Mouse (Mus musculus): ENCODE data around the gene Rnf213. TPM values are rescaled to one million over a fixed set of nuclear protein-coding genes. Genes with fewer than 3 reads are reported as not detected.

The Rnf213 gene
- polyA plus RNA-seq, 1 experiment from 2014 or later = 1.8 TPM

DNA sequence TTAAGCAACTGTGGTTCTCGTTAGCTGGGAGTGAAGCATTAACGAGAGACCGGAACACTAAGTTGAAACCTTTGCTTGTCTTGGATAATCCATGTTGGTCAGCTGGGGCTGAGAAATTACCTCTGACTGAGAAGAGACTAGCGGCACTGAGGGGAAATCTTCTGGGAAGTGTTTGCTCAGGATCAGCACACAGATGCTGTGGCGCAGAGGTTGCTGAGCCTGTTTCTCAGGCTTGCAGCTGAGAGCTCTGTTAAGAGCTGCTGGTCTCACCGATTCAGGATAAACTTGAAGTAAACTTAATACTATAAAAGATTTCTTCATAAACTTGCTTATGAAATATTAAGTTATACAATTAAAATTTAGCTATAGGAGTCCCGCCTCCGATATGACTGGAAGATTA is 45.9 kb downstream of the Rnf213 start:
- 75% methylated on average over 8 of the region's 8 CpGs for WGBS

DNA sequence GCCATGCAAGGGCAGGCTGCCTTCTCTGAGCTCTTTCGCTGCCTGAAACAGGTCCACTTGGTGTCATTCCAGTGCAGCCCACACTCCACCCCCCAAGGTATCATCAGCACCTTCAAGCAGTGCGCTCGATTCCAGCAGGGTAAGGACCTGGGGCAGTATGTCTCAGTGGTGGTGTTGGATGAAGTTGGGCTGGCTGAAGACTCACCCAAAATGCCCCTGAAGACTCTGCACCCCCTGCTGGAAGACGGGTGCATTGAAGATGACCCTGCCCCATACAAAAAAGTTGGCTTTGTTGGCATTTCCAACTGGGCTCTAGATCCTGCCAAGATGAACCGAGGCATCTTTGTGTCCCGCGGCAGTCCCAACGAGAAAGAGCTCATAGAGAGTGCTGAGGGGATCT is 49.3 kb downstream of the Rnf213 start:
- 91% methylated on average over 8 of the region's 8 CpGs for WGBS
- H3K4me1 ChIP-seq (replicated peaks; ENCODE audit: control insufficient read depth, insufficient read depth, low read length) = no peaks in the 10 kb centered on the region
- no peak overlapping the region for H3K4me3 ChIP-seq (ENCODE audit: low read depth, low read length)
- no peaks in the 10 kb centered on the region for H3K9me3 ChIP-seq (ENCODE audit: control insufficient read depth, low read length)
- H3K36me3 ChIP-seq (ENCODE audit: control insufficient read depth, insufficient read depth, low read length) = no peaks in the 10 kb centered on the region
- no peaks in the 10 kb centered on the region for H3K27me3 ChIP-seq (ENCODE audit: control insufficient read depth, insufficient read depth, low read length)
- DNase-seq (ENCODE audit: low spot score) = no peak
- ATAC-seq (replicated peaks; ENCODE audit: low FRiP score) = no peak
- H3K9ac ChIP-seq (ENCODE audit: low read length) = no peak overlapping the region
- no peak overlapping the region for H3K27ac ChIP-seq (ENCODE audit: low read depth, low read length)
- no peak overlapping the region for H3K4me2 ChIP-seq (ENCODE audit: low read depth, low read length, severe bottlenecking)

More for the DNA sequence above, 45.9 kb downstream of the Rnf213 start:
- Histone ChIP-seq H3K4me2 (ENCODE audit: low read depth, low read length, severe bottlenecking) (no peak overlapping the region), H3K9me3 (ENCODE audit: control insufficient read depth, low read length) (no peaks in the 10 kb centered on the region), H3K4me1 (replicated peaks; ENCODE audit: control insufficient read depth, insufficient read depth, low read length) (no peaks in the 10 kb centered on the region), H3K9ac (ENCODE audit: low read length) (no peak overlapping the region), H3K36me3 (ENCODE audit: control insufficient read depth, insufficient read depth, low read length) (no peaks in the 10 kb centered on the region), H3K27ac (ENCODE audit: low read depth, low read length) (no peak overlapping the region), H3K4me3 (ENCODE audit: low read depth, low read length) (no peak overlapping the region), H3K27me3 (ENCODE audit: control insufficient read depth, insufficient read depth, low read length) (no peaks in the 10 kb centered on the region)
- DNase-seq (ENCODE audit: low spot score) (no peak), ATAC-seq (replicated peaks; ENCODE audit: low FRiP score) (no peak)

DNA sequence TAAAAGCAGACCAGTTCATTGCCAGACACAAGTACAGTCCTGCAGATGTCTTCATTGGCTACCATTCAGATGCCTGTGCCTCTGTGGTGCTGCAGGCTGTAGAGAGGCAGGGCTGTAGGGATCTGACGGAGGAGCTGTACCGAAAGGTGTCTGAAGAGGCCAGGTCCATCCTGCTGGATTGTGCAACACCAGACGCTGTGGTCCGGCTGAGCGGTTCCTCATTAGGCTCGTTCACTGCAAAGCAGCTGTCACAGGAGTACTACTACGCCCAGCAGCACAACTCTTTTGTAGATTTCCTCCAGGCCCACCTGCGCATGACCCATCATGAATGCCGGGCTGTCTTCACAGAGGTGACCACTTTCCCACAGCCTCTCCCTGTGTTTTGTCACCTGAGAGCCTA is 50.5 kb downstream of the Rnf213 start:
- no peak overlapping the region for H3K27ac ChIP-seq (ENCODE audit: low read depth, low read length)
- no peaks in the 10 kb centered on the region for H3K4me1 ChIP-seq (replicated peaks; ENCODE audit: control insufficient read depth, insufficient read depth, low read length)
- no peaks in the 10 kb centered on the region for H3K36me3 ChIP-seq (ENCODE audit: control insufficient read depth, insufficient read depth, low read length)
- ATAC-seq (replicated peaks; ENCODE audit: low FRiP score) (no peak), DNase-seq (ENCODE audit: low spot score) (no peak)
- 91% methylated on average over 9 of the region's 9 CpGs for WGBS
- no peaks in the 10 kb centered on the region for H3K27me3 ChIP-seq (ENCODE audit: control insufficient read depth, insufficient read depth, low read length)
- H3K4me3 ChIP-seq (ENCODE audit: low read depth, low read length) = no peak overlapping the region
- no peak overlapping the region for H3K4me2 ChIP-seq (ENCODE audit: low read depth, low read length, severe bottlenecking)
- no peaks in the 10 kb centered on the region for H3K9me3 ChIP-seq (ENCODE audit: control insufficient read depth, low read length)
- no peak overlapping the region for H3K9ac ChIP-seq (ENCODE audit: low read length)

DNA sequence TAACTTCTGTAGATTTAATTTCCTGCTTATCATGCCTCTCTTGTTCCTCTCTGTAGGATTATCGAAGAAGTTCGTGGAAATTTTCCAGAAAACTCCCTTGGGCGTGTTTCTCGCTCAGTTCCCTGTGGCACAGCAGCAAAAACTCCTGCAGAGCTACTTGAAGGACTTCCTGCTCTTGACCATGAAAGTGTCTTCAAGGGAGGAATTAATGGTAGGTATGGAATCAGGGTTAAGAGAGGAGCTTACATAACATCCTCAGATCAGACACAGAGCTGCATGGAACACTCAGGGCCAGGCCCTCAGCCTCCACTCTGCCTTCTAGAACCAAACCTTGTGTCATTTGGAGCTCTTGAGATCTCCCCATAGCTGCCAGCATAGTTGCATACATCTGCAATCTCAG is 63.2 kb downstream of the Rnf213 start:
- no peak overlapping the region for H3K27ac ChIP-seq (ENCODE audit: low read depth, low read length)
- no peak overlapping the region for H3K4me3 ChIP-seq (ENCODE audit: low read depth, low read length)
- no peaks in the 10 kb centered on the region for H3K27me3 ChIP-seq (ENCODE audit: control insufficient read depth, insufficient read depth, low read length)
- no peaks in the 10 kb centered on the region for H3K9me3 ChIP-seq (ENCODE audit: control insufficient read depth, low read length)
- ATAC-seq (replicated peaks; ENCODE audit: low FRiP score) = no peak
- DNase-seq (ENCODE audit: low spot score) = no peak
- H3K4me2 ChIP-seq (ENCODE audit: low read depth, low read length, severe bottlenecking) = no peak overlapping the region
- 86% methylated on average over 4 of the region's 4 CpGs for WGBS
- no peak overlapping the region for H3K9ac ChIP-seq (ENCODE audit: low read length)
- H3K4me1 ChIP-seq (replicated peaks; ENCODE audit: control insufficient read depth, insufficient read depth, low read length) = no peaks in the 10 kb centered on the region
- no peaks in the 10 kb centered on the region for H3K36me3 ChIP-seq (ENCODE audit: control insufficient read depth, insufficient read depth, low read length)

DNA sequence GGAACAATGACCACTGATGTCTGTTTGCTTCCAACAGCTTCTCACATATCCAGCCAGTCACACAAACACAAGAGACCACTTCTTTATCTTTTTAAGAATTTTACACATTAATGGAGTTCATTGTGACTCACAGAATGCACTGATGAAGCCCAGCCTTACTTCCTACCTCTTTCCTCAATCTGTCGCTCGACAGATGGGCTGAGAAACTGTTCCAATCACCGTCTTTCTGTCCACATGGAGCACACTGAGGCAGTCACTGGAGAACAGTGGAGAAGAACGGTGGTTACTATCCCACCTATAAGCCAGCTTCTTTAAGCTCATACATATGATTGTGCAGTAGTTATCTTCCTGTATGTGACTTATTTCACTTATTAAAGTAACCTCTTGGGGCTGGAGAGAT is 85.0 kb downstream of the Rnf213 start:
- H3K27me3 ChIP-seq (ENCODE audit: control insufficient read depth, insufficient read depth, low read length) = no peaks in the 10 kb centered on the region
- no peak overlapping the region for H3K9ac ChIP-seq (ENCODE audit: low read length)
- 95% methylated on average over 4 of the region's 4 CpGs for WGBS
- H3K4me1 ChIP-seq (replicated peaks; ENCODE audit: control insufficient read depth, insufficient read depth, low read length) = no peaks in the 10 kb centered on the region
- DNase-seq (ENCODE audit: low spot score) (no peak), ATAC-seq (replicated peaks; ENCODE audit: low FRiP score) (no peak)
- H3K36me3 ChIP-seq (ENCODE audit: control insufficient read depth, insufficient read depth, low read length) = no peaks in the 10 kb centered on the region
- H3K4me3 ChIP-seq (ENCODE audit: low read depth, low read length) = no peak overlapping the region
- H3K4me2 ChIP-seq (ENCODE audit: low read depth, low read length, severe bottlenecking) = no peak overlapping the region
- no peak overlapping the region for H3K27ac ChIP-seq (ENCODE audit: low read depth, low read length)
- H3K9me3 ChIP-seq (ENCODE audit: control insufficient read depth, low read length) = no peaks in the 10 kb centered on the region

DNA sequence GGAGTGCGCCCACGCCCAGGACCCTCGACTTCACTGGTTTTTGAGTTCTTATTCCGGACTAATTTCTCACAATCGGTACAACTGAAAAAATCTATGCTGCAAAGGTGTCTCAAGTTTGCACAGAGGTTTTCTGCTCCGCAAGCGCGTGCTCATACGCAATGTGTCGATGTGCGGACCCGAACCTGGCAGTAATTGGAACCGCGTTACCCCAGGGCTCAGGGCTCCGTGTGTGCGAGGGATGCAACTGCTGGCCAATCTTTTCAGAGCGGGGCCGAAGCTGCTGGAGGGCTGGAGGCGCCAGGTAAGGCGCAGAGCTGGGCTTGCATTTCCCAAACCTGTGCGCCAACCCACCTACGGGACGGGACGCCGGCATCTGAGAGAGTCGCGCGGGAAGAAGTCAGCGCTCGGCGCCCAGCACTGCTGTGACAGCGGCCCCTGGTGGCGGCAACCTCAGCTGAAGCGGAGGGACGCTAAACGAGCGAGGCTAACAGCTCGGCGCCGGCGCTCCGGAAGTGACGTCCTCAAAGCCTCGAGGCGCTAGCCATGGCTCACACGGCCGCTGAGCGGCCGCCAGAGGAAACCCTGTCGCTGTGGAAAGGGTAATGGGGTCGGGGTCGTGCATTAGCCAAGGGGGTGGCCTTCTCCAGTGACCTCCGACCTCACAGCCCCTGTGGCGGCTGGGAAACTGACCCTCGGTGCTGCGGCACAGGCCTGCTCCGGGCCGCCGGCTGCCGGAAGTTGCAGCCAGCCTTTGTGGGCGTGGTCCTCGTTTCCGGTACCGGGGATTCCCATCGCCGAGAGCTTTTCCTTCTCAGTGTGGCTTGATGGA is 98.2 kb downstream of the Rnf213 start, which contains the start of gene Endov:
TSS of gene Endov (plus strand) at position 487 of the 829 bp plus-strand sequence.
- peak within 1 kb of the TSS; percentile 91 for H3K4me2 ChIP-seq (ENCODE audit: low read depth, low read length, severe bottlenecking)
- peak within 1 kb of the TSS; percentile 92 for H3K9ac ChIP-seq (ENCODE audit: low read length)
- H3K9me3 ChIP-seq (ENCODE audit: control insufficient read depth, low read length) = no peaks in the 10 kb centered on the region
- under 1% methylated on average over 66 of the region's 66 CpGs for WGBS
- peak within 1 kb of the TSS; percentile 88 for H3K27ac ChIP-seq (ENCODE audit: low read depth, low read length)
- no peaks in the 10 kb centered on the region for H3K36me3 ChIP-seq (ENCODE audit: control insufficient read depth, insufficient read depth, low read length)
- peak within 1 kb of the TSS; percentile 84 for H3K4me3 ChIP-seq (ENCODE audit: low read depth, low read length)
- DNase-seq (ENCODE audit: low spot score) (peak; percentile 99), ATAC-seq (replicated peaks; ENCODE audit: low FRiP score) (peak; percentile 95)
- H3K4me1 ChIP-seq (replicated peaks; ENCODE audit: control insufficient read depth, insufficient read depth, low read length) = peaks cover 8% of the 10 kb centered on the region
- H3K27me3 ChIP-seq (ENCODE audit: control insufficient read depth, insufficient read depth, low read length) = no peaks in the 10 kb centered on the region

DNA sequence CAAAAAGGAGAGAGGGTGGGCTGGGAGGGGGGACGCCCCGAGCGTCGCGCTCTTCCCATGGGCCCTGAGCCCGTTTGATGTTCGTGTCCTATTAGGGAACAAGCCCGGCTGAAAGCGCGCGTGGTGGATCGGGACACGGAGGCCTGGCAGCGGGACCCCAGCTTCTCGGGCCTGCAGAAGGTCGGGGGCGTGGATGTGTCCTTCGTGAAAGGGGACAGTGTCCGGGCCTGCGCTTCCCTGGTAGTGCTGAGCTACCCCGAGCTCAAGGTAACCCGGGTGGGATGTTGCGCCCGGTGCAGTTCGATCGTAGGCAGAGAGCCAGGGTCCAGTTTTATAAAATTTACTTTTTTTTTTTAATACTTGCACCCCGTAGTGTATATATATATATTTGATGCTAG is 98.8 kb downstream of the Rnf213 start:
- H3K9me3 ChIP-seq (ENCODE audit: control insufficient read depth, low read length) = no peaks in the 10 kb centered on the region
- 7% methylated on average over 27 of the region's 27 CpGs for WGBS

DNA sequence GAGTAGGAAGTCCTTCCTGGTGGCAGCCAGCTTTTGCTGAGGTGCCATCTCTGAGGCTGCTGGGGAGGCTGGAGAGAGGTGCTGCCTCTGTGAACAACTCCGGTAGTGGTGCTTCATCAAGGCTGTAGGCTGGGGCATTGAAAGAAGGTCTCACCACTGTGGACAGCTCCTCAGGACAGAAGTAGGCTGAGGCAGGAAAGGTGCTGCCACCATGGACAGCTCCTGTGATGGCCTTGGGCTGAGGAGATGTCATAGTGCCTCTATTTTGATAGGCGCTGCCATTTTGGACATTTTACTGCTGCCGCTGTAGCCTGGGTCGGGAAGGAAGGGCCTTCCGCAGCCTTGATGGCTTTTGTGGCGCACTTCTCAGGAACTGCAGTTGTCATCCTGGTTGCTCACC is 99.9 kb downstream of the Rnf213 start:
- Histone ChIP-seq H3K27me3 (ENCODE audit: control insufficient read depth, insufficient read depth, low read length) (no peaks in the 10 kb centered on the region), H3K27ac (ENCODE audit: low read depth, low read length) (no peak overlapping the region), H3K9ac (ENCODE audit: low read length) (peak overlapping the region; percentile 92), H3K4me1 (replicated peaks; ENCODE audit: control insufficient read depth, insufficient read depth, low read length) (peaks cover 8% of the 10 kb centered on the region), H3K9me3 (ENCODE audit: control insufficient read depth, low read length) (no peaks in the 10 kb centered on the region), H3K4me2 (ENCODE audit: low read depth, low read length, severe bottlenecking) (peak overlapping the region; percentile 91; the same call in 1 of the 2 replicates), H3K36me3 (ENCODE audit: control insufficient read depth, insufficient read depth, low read length) (no peaks in the 10 kb centered on the region; the same call in 1 of the 2 replicates), H3K4me3 (ENCODE audit: low read depth, low read length) (peak overlapping the region; percentile 84; the same call in 1 of the 2 replicates)
- ATAC-seq (replicated peaks; ENCODE audit: low FRiP score) (no peak), DNase-seq (ENCODE audit: low spot score) (no peak)
- WGBS = 93% methylated on average over 6 of the region's 6 CpGs

More for the DNA sequence above, 98.8 kb downstream of the Rnf213 start:
- H3K27me3 ChIP-seq (ENCODE audit: control insufficient read depth, insufficient read depth, low read length) = no peaks in the 10 kb centered on the region
- ATAC-seq (replicated peaks; ENCODE audit: low FRiP score) = peak; percentile 57; the same call in 1 of the 2 replicates
- no peak for DNase-seq (ENCODE audit: low spot score)
- H3K4me1 ChIP-seq (replicated peaks; ENCODE audit: control insufficient read depth, insufficient read depth, low read length) = peaks cover 8% of the 10 kb centered on the region
- peak overlapping the region; percentile 91 for H3K4me2 ChIP-seq (ENCODE audit: low read depth, low read length, severe bottlenecking)
- H3K27ac ChIP-seq (ENCODE audit: low read depth, low read length) = peak overlapping the region; percentile 88
- peak overlapping the region; percentile 92 for H3K9ac ChIP-seq (ENCODE audit: low read length)
- no peaks in the 10 kb centered on the region for H3K36me3 ChIP-seq (ENCODE audit: control insufficient read depth, insufficient read depth, low read length)
- H3K4me3 ChIP-seq (ENCODE audit: low read depth, low read length) = peak overlapping the region; percentile 84

DNA sequence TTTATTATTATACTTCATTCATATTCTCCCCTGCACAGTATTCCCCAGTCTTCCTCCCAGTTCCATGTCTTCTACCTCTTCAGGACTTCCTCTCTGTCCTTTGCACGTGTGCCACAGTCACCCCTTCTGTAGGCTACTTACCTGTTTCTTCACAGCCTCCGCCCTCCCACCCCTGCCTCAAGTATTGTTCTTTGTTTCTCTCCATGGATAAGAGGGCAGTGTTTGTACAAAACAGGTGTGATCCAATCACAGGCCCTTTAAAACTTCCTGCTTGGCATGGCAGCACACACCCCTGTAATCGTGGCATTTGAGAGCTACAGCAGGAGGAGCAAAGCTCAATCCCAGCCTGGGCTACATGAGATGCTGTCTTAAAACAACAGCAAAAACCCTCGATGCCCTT is 100.6 kb downstream of the Rnf213 start:
- Histone ChIP-seq H3K36me3 (ENCODE audit: control insufficient read depth, insufficient read depth, low read length) (no peaks in the 10 kb centered on the region; the same call in 1 of the 2 replicates), H3K27ac (ENCODE audit: low read depth, low read length) (no peak overlapping the region), H3K4me2 (ENCODE audit: low read depth, low read length, severe bottlenecking) (no peak overlapping the region), H3K9me3 (ENCODE audit: control insufficient read depth, low read length) (no peaks in the 10 kb centered on the region), H3K9ac (ENCODE audit: low read length) (no peak overlapping the region), H3K27me3 (ENCODE audit: control insufficient read depth, insufficient read depth, low read length) (no peaks in the 10 kb centered on the region), H3K4me1 (replicated peaks; ENCODE audit: control insufficient read depth, insufficient read depth, low read length) (peaks cover 8% of the 10 kb centered on the region), H3K4me3 (ENCODE audit: low read depth, low read length) (no peak overlapping the region)
- 87% methylated on average over 4 of the region's 4 CpGs for WGBS
- no peak for DNase-seq (ENCODE audit: low spot score)
- ATAC-seq (replicated peaks; ENCODE audit: low FRiP score) = no peak

All from forebrain, embryonic 11.5 days (tissue).